Mouse (Mus musculus) brain, embryonic 14.5 days (tissue): ENCODE results near the gene 1700067P10Rik. TPM values are rescaled to one million over a fixed set of nuclear protein-coding genes. Genes with fewer than 3 reads are reported as not detected.

Experiments used
- DNase-seq: peaks from one replicate; pipeline ENCODE4 v3.0.0-alpha.2; 2011; ENCODE audit warnings: low read depth
- CTCF ChIP-seq: fragments of 200-500 bp; IDR thresholded peaks from 2 replicates; pipeline ENCODE4 v1.5.1; 2012; ENCODE audit warnings: inconsistent platforms, mild to moderate bottlenecking, moderate library complexity, borderline replicate concordance; ENCODE audit not compliant: insufficient read depth, insufficient read length; ENCODE audit errors: extremely low read depth
- POLR2A ChIP-seq: fragments of 200-500 bp; IDR thresholded peaks from 2 replicates; pipeline ENCODE4 v1.6.1; 2012; ENCODE audit warnings: mild to moderate bottlenecking, inconsistent platforms, borderline replicate concordance; ENCODE audit not compliant: poor library complexity, insufficient read depth, insufficient read length, severe bottlenecking; ENCODE audit errors: extremely low read depth
- polyA plus RNA-seq: library from polyadenylated mRNA; depleted of rRNA; stranded (reverse); fragments of >200 nt; gene quantifications from 2 replicates; pipeline ENCODE4 v1.2.3, GENCODE M21; 2012; rRNA removed

Gene 1700067P10Rik
- polyA plus RNA-seq, 1 experiment, result not detected

GRCm38 (mm10) chr17:48120456-48120855, 31.3 kb downstream of the 1700067P10Rik start:
- no peak for DNase-seq
- TF ChIP-seq CTCF (no peak), POLR2A (no peak)

- no peak for DNase-seq
- no peak for TF ChIP-seq POLR2A
- no peak for TF ChIP-seq CTCF
These were observed 43.7 kb downstream of the 1700067P10Rik start for GRCm38 (mm10) chr17:48132810-48133209.

Other genes with a start within 250 kb of the 1700067P10Rik start
- gene Foxp4, start 164.7 kb upstream of the 1700067P10Rik start, polyA plus RNA-seq, result 93.8 and 94.9 TPM in 2 replicates
- not detected in 2 replicates for gene 1700122O11Rik, start 51.0 kb upstream of the 1700067P10Rik start, polyA plus RNA-seq
- not detected in 2 replicates for gene 9830107B12Rik, start 56.9 kb downstream of the 1700067P10Rik start, polyA plus RNA-seq
- 0.05 and 0.16 TPM in 2 replicates for gene A530064D06Rik, start 78.0 kb downstream of the 1700067P10Rik start, polyA plus RNA-seq
- gene Trem1, start 143.4 kb downstream of the 1700067P10Rik start, polyA plus RNA-seq, result not detected in 2 replicates
- gene Trem3, start 158.5 kb downstream of the 1700067P10Rik start, polyA plus RNA-seq, result 0.08 TPM in 1 of 2 replicates, not detected in the other
- gene Treml4, start 175.0 kb downstream of the 1700067P10Rik start, polyA plus RNA-seq, result 0.05 TPM in 1 of 2 replicates, not detected in the other
- 0.19 and 0.42 TPM in 2 replicates for gene Treml2, start 210.2 kb downstream of the 1700067P10Rik start, polyA plus RNA-seq
- gene B430306N03Rik, start 226.8 kb downstream of the 1700067P10Rik start, polyA plus RNA-seq, result 0.06 and 0.26 TPM in 2 replicates